Mouse (Mus musculus): Measurements from ENCODE around the gene Sema6d. TPM values are rescaled to one million over a fixed set of nuclear protein-coding genes. Genes with fewer than 3 reads are reported as not detected.
"Not testable (repeated sequence)": the region's sequence is repeated elsewhere in the genome, so short reads cannot be mapped to it uniquely, and the experiment has no call there.

Gene Sema6d
- total RNA-seq, 2 experiments from 2014 or later = 16.2 to 19.5 TPM

GRCm38 (mm10) chr2:124277492-124277891 is 187.7 kb downstream of the Sema6d start:
- intact Hi-C loops (cut with DNase I) = no loop called here
- DNase-seq = no peak

- intact Hi-C loops (cut with DNase I) = no loop called here
- no peak for DNase-seq
Measured at GRCm38 (mm10) chr2:124285109-124285508, 195.3 kb downstream of the Sema6d start.

- no peak for DNase-seq
- intact Hi-C loops (cut with DNase I) = no loop called here
Measured at GRCm38 (mm10) chr2:124289356-124289755, 199.6 kb downstream of the Sema6d start.

GRCm38 (mm10) chr2:124291145-124291544 is 201.4 kb downstream of the Sema6d start:
- intact Hi-C loops (cut with DNase I) = loop anchor here (5.0 kb wide), 1 partner anchor 189 kb away; no protein-coding TSS in a partner anchor
- no peak for DNase-seq

DNA sequence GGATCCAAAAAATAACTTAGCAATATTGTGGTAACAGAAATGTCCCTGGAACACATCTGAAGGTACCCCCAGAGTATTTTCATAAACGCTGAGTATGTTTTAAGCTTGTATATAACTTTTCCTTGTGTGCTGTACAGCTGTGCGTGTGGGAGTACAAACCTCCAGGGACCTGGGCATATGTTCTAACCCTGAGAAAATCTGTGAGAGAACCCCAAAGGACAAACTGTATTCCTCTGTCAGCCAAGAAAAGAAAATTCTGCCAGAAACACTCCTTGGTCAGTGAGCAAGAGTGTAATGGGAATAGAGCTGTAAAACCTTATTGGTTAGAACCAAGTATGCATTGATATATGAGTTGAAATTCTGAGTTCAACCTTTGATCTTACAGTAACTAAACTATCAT is 203.8 kb downstream of the Sema6d start:
- DNase-seq = no peak
- intact Hi-C loops (cut with DNase I) = loop anchor here (5.0 kb wide), 1 partner anchor 191 kb away; no protein-coding TSS in a partner anchor

DNA sequence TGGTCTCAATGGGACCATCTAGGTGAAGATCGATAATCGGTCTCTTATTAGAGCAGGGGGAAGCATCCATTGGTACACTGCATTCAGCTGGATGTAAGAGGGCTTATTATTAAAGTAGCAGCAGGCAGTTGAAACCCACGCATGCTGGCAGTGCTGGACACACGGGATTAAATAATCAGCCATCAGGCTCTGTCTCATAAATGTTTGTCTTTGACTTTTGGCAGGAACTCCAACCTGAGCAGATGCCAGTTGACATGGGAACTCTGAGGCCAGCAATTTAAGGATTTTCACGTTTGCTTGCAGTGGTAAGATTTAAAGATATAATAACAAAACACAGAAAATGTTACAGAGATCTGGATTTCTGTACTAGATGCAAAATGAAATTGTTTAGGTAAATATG is 208.6 kb downstream of the Sema6d start:
- intact Hi-C loops (cut with DNase I) = loop anchor here (2.0 to 5.0 kb wide), 2 partner anchors 314 to 630 kb away; no protein-coding TSS in a partner anchor
- DNase-seq = peak; percentile 21 to 22

- peak in 1 of 2 experiments; percentile 19 for DNase-seq
- intact Hi-C loops (cut with DNase I) = loop anchor here (2.0 to 5.0 kb wide), 2 partner anchors 313 to 630 kb away; no protein-coding TSS in a partner anchor
Measured at GRCm38 (mm10) chr2:124298872-124299271, 209.1 kb downstream of the Sema6d start.

DNA sequence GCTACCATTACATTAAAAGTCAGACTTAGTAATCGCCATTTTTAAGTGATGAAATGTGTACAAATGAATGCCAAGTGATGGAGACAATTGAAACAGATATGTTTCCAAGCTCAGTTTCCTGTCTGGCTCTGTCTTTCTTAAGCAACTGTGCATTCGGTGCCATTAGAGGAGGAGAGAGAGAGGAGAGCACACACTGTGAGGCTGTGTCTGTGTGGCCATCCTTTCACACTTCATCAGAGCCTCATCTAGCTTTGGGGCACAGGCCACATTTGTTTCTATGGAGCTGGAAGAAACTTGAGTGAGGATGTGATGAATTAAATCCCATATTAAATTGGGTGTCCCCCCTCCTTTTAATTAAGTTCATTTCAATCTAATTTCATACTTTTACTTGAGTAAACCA is 218.8 kb downstream of the Sema6d start:
- intact Hi-C loops (cut with DNase I) = no loop called here
- DNase-seq = no peak

DNA sequence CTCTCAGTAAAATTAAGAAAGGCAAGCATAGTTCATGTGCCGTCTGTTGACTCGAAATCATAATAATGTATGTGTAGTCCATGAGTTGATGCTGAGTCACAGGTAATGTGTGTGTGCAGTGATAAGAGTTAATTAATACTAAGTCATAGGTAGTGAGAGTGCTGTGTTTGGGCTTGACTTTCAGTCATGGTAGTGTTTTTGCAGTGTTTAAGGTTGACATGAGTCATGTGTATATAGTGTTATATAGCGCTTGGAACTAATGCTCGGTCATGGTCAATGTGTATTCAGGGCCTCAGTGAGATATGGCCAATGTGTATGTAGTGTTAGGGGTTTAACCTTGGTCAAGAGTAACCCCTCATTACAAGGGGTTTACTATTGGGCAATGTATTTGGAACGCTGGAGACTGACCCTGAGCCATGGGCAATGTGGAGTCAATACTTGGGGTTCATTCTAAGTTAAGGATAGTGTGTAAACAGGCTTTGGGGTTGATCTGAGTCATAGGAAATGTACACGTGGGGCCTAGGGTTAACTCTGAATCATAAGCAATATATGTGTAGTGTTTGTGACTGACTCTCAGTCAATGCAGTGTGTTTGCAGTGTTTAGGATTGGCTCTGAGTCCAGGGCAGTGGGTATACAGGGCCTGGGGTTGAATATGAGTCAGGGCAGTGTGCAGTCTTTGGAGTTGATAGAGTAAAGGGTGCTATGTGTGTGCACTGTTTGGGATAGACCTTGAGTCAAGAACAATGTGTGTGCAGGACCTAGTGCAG is 219.8 kb downstream of the Sema6d start:
- intact Hi-C loops (cut with DNase I) = no loop called here
- DNase-seq = no peak

DNA sequence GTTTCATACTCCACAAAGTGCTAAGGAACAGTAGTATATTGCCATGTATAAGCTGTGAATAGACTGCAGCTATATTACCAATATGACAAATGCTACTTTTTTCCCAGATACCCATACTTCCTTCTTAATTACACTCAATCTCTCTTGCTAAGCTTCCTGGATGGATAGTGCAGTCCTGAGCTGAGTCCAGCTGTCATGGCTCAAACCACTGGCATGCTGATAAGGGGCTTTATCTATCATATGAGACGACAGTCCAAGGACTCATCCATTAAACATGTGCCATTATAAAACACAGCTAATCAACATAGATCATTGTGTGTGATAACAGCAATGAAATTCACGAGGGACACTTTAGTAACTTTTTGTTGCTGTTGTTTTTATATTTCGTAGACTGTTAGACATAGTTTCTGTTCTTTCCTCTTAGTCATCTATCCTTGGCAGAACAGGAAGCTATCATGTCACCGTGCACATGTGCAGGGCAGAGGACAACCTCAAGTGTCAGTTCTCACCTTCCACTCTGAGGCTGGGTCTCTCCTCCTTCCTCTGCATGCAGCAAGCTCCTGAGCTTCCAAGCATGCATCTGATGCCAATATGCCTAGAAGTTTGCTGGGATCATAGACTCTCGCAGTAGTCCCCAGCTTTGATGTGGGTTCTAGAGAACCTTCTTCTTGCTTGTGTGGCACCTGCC is 232.9 kb downstream of the Sema6d start:
- intact Hi-C loops (cut with DNase I) = no loop called here
- DNase-seq = no peak

DNA sequence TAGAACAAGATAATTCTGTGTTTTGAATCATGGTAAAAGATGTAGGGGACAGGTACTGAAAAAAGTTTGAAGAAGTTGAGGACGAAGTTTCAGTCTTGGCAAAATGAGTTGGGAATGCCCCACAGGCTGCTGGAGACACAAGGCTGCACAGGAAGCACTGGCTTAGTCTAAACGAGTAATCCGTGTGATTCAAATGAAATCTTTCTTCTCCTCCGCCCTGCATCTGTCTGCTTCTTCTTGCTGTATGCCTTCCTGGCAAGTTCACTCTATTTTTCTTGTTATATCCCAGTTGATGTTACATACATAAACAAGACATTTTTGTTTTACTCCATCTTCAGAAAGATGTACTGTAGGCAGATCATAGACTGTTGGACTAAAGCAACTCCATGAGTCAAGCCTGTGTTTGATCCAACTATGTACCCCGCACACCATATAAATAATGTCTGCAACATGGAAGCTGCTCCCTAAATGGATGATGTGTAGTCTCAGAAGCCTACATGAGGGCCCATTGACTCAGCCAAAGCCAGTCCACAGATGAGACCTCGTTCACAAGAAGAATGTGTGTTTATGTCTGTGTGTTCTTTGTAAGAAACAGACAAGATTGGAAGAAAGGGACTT is 234.4 kb downstream of the Sema6d start:
- no peak for DNase-seq
- intact Hi-C loops (cut with DNase I) = no loop called here

DNA sequence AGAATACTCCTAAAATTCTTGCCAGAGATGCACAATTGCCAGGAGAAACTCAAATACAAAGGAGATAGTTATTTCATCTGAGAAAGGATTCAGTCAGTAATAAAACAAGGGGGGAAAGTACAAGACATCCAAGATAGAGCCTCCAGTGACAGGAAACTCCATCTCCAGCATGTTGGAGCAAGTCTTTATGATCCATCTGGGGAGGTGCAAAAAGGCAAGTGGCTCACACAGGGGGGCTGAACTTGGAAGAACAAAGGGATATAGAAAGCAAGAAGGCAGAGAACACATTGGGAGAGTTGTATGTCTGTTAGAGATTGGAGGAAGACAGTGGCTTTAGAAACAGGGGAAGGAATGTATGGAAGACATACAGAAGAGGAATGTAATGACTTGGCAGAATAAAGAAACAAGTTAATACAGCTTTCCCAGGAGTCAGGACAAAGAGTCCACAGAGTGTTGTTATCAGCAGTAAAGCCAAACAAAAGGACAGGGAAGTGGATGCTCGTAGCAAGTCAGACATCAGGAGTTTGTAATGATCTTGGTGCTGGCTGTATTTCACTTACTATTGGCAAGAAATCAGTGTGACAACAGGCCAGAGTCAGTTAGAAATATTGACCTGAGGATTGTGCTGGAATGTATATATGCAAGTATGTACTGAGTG is 239.8 kb downstream of the Sema6d start:
- intact Hi-C loops (cut with DNase I) = no loop called here
- no peak for DNase-seq

- no peak for DNase-seq
- intact Hi-C loops (cut with DNase I) = no loop called here
Measured at GRCm38 (mm10) chr2:124332890-124333289, 243.1 kb downstream of the Sema6d start.

DNA sequence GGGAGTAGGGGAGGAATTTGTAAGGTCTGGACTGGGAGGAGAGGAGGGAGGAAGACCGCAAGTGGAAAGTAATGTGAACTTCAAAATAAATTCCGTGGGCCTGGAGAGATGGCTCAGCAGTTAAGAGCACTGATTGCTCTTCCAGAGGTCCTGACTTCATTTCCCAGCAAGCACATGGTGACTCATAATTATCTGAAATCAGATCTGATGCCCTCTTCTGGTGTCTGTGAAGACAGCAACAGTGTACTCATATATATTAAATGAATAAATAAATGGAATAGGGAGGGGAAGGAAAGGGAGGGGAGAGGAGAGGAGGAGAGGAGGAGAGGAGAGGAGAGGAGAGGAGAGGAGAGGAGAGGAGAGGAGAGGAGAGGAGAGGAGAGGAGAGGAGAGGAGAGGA is 244.9 kb downstream of the Sema6d start:
- DNase-seq; intact Hi-C loops (cut with DNase I): not testable (repeated sequence)

DNA sequence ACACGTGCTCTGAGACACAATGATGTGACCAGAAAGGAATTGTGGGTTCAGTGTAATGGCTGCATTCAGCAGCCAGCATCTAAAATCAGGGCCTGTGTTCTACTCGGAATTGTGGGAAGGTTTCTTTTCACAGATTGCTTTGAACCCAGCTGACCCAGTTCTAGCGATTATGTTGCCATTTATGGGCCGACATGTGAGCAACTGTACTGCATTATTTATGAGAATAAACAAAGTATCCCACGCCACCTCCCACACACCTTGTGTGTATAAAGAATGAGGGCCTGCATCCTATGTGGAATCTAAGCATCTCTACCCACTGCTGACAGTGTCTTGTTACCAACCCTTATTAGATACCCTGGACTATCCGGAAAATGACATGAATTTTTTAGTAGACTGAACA is 248.5 kb downstream of the Sema6d start:
- DNase-seq = no peak
- intact Hi-C loops (cut with DNase I) = no loop called here

DNA sequence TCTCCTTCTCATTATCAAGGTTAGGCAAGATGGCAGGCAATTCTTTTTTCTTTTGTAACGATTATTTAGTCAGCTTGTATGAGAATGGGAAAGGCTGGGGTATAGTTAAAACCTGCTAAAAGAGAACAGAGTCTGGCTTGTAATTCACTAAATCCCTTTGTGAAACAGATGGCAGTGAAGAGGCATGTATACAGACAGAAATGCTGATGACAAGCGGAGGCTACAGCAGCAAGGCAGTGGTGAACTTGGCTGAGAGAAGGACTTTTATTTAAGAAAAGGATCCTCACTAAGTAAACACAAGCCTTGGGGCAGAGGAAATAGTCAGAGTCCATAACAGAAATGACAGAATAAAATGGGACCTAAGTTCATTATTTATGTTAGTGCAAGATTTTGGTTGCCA is 264.4 kb downstream of the Sema6d start:
- intact Hi-C loops (cut with DNase I) = no loop called here
- no peak for DNase-seq

DNA sequence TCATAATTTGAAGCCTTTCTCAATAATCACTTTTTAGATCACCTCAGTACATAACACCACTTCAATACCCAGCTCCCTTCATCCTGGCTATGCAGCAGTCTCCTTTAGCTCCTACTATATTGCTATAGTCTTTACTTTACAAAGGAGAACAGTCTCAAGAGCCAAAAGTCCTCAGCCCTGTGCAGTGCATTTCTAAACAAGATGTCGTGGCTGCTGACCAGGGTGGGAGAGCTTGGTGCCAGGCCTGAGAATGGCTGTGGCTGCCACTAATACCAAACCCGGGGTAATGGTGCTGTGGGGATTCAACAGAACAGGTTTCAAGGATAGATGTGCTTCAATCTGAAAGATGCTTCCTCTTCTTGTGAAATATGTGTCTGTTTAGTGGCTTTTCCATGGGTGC is 264.9 kb downstream of the Sema6d start:
- DNase-seq = no peak
- intact Hi-C loops (cut with DNase I) = no loop called here

DNA sequence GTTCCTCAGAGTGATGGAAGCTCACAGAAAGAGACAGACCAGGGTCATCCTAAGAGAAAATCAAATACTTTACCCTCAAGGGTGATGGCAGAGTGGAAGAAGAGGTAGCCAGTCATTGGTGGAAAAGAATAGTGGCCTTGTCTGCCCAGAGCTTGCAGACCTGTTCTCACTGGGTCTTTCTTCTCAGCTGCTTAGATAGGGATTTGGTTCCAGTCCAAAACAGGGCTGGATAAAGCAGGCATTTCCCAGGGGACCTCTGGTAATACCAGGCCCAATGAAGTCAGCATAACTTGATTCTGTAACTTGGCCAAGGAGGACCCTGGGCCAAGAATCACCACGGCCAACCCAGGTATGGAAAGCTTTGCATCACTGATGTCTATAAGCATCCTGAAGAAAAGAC is 279.5 kb downstream of the Sema6d start:
- DNase-seq = peak; percentile 6 to 23
- intact Hi-C loops (cut with DNase I) = no loop called here

DNA sequence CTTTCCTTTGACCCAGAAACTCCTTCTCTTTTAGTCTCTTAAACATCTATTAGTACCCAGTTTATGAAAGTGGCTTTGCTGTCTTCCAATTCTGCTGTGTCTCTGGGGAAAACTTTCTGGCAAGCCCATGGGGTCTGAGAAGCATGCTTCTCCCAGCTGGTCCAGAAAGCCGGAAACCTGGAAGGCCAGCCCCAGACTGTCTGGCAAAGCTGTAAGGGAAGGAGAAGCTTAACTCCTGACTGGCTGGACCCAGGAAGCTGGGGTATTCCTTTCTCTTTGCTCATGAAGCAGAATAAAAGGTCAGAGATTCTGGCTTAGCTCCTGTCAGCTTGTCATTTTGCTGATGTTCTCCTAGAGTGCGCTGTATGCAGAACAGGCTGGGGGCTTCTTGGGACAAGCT is 280.2 kb downstream of the Sema6d start:
- intact Hi-C loops (cut with DNase I) = loop anchor here (5.0 kb wide), 1 partner anchor 182 kb away; no protein-coding TSS in a partner anchor

DNA sequence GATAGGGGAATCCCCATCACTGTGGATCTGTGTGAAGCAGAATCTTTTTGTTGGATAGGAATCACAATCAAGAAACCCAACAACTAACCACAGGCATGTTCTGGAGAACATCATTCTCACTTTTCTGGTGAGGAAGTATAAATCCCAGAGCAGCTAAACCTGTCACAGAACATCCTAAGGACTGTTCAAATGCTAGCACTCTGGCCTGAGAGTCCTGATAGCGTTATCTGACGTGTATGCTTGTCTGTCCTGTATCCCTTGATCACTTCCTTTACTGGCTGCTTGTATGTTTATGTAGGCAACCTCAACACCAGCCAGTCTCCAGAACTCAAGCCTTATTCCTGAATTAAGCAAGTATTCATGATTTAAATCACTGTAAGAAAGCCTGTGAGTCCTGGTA is 281.6 kb downstream of the Sema6d start:
- no peak for DNase-seq
- intact Hi-C loops (cut with DNase I) = loop anchor here (5.0 kb wide), 1 partner anchor 181 kb away; no protein-coding TSS in a partner anchor

More for the DNA sequence above, 280.2 kb downstream of the Sema6d start:
- peak; percentile 76 to 78 for DNase-seq

GRCm38 (mm10) chr2:124385053-124385452 is 295.3 kb downstream of the Sema6d start:
- intact Hi-C loops (cut with DNase I) = no loop called here
- DNase-seq = no peak
